Mouse (Mus musculus) midbrain, embryonic 10.5 days (tissue): ENCODE data around the gene Ero1l. TPM values are rescaled to one million over a fixed set of nuclear protein-coding genes. Genes with fewer than 3 reads are reported as not detected.
A peak's percentile ranks its signal among the peaks of the same experiment; 100 is the strongest.

Source experiments
- DNase-seq: peaks from one replicate; pipeline ENCODE4 v3.0.0-alpha.2; 2017; ENCODE audit warnings: low spot score
- H3K27ac ChIP-seq: fragments of 300-500 bp; sonication (generic); replicated peaks from 2 replicates; pipeline ENCODE4 v1.5.1; 2016; ENCODE audit warnings: mild to moderate bottlenecking
- H3K27me3 ChIP-seq: fragments of 300-500 bp; sonication (generic); 2 replicates; pipeline ENCODE4 v1.6.1; 2016; ENCODE audit warnings: low read depth, mild to moderate bottlenecking; ENCODE audit not compliant: poor library complexity, severe bottlenecking
- H3K36me3 ChIP-seq: fragments of 300-500 bp; sonication (generic); 2 replicates; pipeline ENCODE4 v1.6.1; 2016; ENCODE audit warnings: mild to moderate bottlenecking, moderate library complexity
- H3K4me1 ChIP-seq: fragments of 300-500 bp; sonication (generic); 2 replicates; pipeline ENCODE4 v1.6.1; 2016
- H3K4me3 ChIP-seq: fragments of 300-500 bp; sonication (generic); 2 replicates; pipeline ENCODE4 v1.5.1; 2016; ENCODE audit warnings: mild to moderate bottlenecking, moderate library complexity
- H3K9me3 ChIP-seq: fragments of 300-500 bp; sonication (generic); replicated peaks from 2 replicates; pipeline ENCODE4 v1.6.1; 2016; ENCODE audit warnings: mild to moderate bottlenecking
- WGBS: fragments of 180-500 bp; shearing (Covaris S2); methylation state at CpG from one replicate; pipeline ENCODE4 v1.1.7; 2016; 5-methylcytosine and 5-hydroxymethylcytosine counted together
- polyA plus RNA-seq: library from polyadenylated mRNA; unstranded; fragments of >200 nt; fragmentation: Nextera tagmentation; extraction: Ambion mirVana; gene quantifications from 2 replicates; pipeline ENCODE4 v1.2.1, GENCODE M21; 2016

Gene Ero1l
- polyA plus RNA-seq, 1 experiment from 2014 or later, result 37.7 TPM

DNA sequence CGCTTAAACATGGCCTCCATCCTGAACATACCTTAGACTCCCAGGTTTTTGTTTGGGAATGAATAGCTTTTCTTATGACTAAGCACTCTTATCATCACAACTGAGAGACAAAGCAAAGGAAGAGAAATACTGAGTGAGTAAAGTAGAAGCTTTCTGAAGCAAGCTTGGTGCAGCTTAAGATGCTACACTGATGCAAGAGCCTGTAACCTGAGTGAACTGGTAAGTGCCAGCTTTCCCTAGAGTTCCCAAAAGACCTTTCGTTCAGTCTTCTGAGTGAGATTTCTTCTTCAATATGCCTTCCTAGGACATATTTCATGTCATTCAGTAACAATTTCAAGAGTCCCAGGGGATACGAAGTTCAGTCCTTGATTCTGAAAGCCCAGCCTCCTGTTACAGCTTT, 2.5 kb upstream of the Ero1l start:
- WGBS, result 84% methylated on average over 3 of the region's 3 CpGs

GRCm38 (mm10) chr14:45320111-45320510, 1.5 kb upstream of the Ero1l start:
- H3K9me3 ChIP-seq, result no peaks in the 10 kb centered on the region
- 0 out of 2 replicates have a peak, but pooled peaks cover 5% of the 10 kb centered on the region for H3K27me3 ChIP-seq
- no peaks in the 10 kb centered on the region for H3K36me3 ChIP-seq

More for the DNA sequence above, 2.5 kb upstream of the Ero1l start:
- H3K36me3 ChIP-seq, result no peaks in the 10 kb centered on the region
- peaks cover 14% of the 10 kb centered on the region for H3K4me1 ChIP-seq
- H3K27ac ChIP-seq, result no peak overlapping the region
- no peaks in the 10 kb centered on the region for H3K9me3 ChIP-seq
- H3K4me3 ChIP-seq, result no peak overlapping the region
- no peak for DNase-seq
- 0 out of 2 replicates have a peak, but pooled peaks cover 5% of the 10 kb centered on the region for H3K27me3 ChIP-seq

GRCm38 (mm10) chr14:45319237-45319610, 653 bp upstream of the Ero1l start:
- WGBS, result 78% methylated on average over 3 of the region's 3 CpGs
- Histone ChIP-seq H3K9me3 (no peaks in the 10 kb centered on the region), H3K4me3 (peak overlapping the region; percentile 94), H3K27ac (peak overlapping the region; percentile 98; the same call in 1 of the 2 replicates), H3K4me1 (peaks cover 15% of the 10 kb centered on the region), H3K27me3 (0 out of 2 replicates have a peak, but pooled peaks cover 5% of the 10 kb centered on the region), H3K36me3 (no peaks in the 10 kb centered on the region)
- DNase-seq, result no peak

More at GRCm38 (mm10) chr14:45320111-45320510, 1.5 kb upstream of the Ero1l start:
- DNase-seq, result no peak
- 83% methylated on average over 4 of the region's 4 CpGs for WGBS
- H3K4me1 ChIP-seq, result peaks cover 15% of the 10 kb centered on the region
- H3K4me3 ChIP-seq, result no peak overlapping the region
- H3K27ac ChIP-seq, result no peak overlapping the region

DNA sequence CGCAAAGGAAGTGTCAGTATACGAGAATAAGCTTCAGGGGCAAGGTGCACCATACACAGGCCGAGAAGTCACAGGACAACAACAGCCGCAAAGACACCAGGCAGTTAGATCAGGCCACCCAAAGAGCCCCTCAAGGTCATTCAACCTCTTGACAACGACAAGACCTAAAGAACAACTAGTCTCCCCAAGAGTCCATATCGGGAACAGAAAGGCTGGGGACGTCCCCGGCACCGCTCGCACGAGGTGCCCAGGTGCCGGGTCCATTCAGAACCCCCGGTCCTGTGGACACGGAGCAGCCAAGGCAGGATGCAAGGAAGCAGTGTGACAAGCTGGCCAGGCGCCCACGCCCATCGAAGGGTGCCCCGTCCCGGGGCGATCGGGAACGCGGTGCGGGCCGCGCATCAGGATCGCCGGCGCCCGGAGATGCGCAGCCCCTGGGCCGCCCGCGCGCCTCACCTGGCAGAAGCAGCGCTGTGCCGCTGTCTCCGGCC, 605 bp downstream of the Ero1l start:
- H3K4me1 ChIP-seq, result peaks cover 15% of the 10 kb centered on the region
- no peaks in the 10 kb centered on the region for H3K9me3 ChIP-seq
- under 1% methylated on average over 38 of the region's 38 CpGs for WGBS
- no peaks in the 10 kb centered on the region for H3K36me3 ChIP-seq
- DNase-seq, result no peak
- H3K4me3 ChIP-seq, result peak overlapping the region; percentile 94
- 0 out of 2 replicates have a peak, but pooled peaks cover 5% of the 10 kb centered on the region for H3K27me3 ChIP-seq
- H3K27ac ChIP-seq, result peak overlapping the region; percentile 98

DNA sequence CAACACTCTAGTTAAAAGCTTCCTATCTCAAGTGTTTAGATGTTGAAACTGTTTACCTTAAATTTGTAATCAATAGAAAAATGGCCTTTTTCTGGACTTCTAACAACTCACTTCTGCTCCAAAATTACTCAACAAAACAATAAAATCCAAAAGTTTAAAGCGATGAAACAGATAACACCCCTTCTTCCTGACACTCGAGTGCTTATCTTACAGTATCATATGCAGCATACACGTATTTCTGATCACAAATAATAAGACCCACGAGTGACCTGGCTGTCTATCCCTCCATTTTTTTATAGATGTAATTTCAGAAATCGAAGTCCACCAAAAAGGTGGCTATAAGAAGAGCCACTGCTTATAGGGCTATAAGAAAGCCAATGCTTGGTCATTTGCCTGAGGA, 1.6 kb downstream of the Ero1l start:
- H3K9me3 ChIP-seq, result no peaks in the 10 kb centered on the region
- H3K27ac ChIP-seq, result no peak overlapping the region
- H3K4me3 ChIP-seq, result peak overlapping the region; percentile 94
- no peak for DNase-seq
- peaks cover 15% of the 10 kb centered on the region for H3K4me1 ChIP-seq
- WGBS, result 85% methylated on average over 5 of the region's 5 CpGs
- H3K36me3 ChIP-seq, result no peaks in the 10 kb centered on the region
- 0 out of 2 replicates have a peak, but pooled peaks cover 5% of the 10 kb centered on the region for H3K27me3 ChIP-seq

DNA sequence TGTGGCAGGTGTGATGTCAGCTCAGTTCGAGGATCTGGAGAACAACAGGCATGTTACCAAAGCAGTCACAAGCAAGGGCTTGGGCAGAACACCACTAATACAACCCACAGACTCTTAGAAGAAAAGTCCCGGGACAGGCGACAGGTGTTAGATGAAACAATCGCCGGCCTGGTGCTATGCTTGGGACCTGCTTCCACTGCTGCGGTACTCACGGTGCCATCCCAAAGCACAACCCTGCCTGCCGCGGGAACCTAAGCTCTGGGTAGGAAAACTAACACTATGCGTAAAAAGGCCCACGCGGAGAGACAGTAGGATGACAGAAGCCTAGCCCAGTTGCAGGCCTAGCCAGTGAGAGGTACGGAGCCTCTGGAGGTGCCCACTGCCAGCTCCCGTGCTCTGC, 8.5 kb downstream of the Ero1l start:
- Histone ChIP-seq H3K4me1 (no peaks in the 10 kb centered on the region), H3K27ac (no peak overlapping the region), H3K4me3 (no peak overlapping the region), H3K36me3 (peaks cover 12% of the 10 kb centered on the region; the same call in 1 of the 2 replicates), H3K9me3 (peaks cover 6% of the 10 kb centered on the region), H3K27me3 (no peaks in the 10 kb centered on the region)
- DNase-seq, result no peak
- 93% methylated on average over 14 of the region's 14 CpGs for WGBS

- Histone ChIP-seq H3K9me3 (peaks cover 6% of the 10 kb centered on the region), H3K36me3 (peaks cover 15% of the 10 kb centered on the region), H3K4me1 (no peaks in the 10 kb centered on the region), H3K4me3 (no peak overlapping the region), H3K27ac (no peak overlapping the region), H3K27me3 (no peaks in the 10 kb centered on the region)
- no peak for DNase-seq
- 93% methylated on average over 13 of the region's 13 CpGs for WGBS
These were observed 8.9 kb downstream of the Ero1l start for GRCm38 (mm10) chr14:45309646-45310045.

GRCm38 (mm10) chr14:45307630-45308328, 10.8 kb downstream of the Ero1l start:
- Histone ChIP-seq H3K27me3 (no peaks in the 10 kb centered on the region), H3K4me1 (no peaks in the 10 kb centered on the region), H3K27ac (no peak overlapping the region), H3K36me3 (peaks cover 18% of the 10 kb centered on the region), H3K4me3 (no peak overlapping the region), H3K9me3 (peaks cover 6% of the 10 kb centered on the region)
- 93% methylated on average over 8 of the region's 8 CpGs for WGBS
- DNase-seq, result no peak

DNA sequence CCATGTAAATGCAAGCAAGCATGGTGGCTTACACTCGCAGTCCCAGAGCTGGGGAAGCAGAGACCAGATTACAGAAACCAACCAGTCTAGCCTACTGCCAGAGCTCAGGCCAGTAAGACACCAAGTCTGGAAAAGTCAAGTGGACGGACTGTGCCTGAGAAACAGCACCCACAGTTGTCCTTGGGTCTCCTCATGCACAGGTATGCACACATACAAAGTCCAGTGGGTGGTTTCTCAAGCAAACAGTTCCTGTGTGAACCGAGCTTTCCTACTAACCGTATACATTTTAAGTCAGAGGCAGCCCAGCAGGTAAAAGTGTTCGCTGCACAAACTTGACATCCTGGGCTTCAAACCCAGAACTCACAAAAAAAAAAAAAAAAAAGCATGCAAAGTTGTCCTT, 12.7 kb downstream of the Ero1l start:
- no peak overlapping the region for H3K27ac ChIP-seq
- DNase-seq, result no peak
- H3K4me3 ChIP-seq, result no peak overlapping the region
- H3K4me1 ChIP-seq, result no peaks in the 10 kb centered on the region
- peaks cover 31% of the 10 kb centered on the region for H3K36me3 ChIP-seq
- WGBS, result 92% methylated on average over 5 of the region's 5 CpGs
- peaks cover 6% of the 10 kb centered on the region for H3K9me3 ChIP-seq
- no peaks in the 10 kb centered on the region for H3K27me3 ChIP-seq

DNA sequence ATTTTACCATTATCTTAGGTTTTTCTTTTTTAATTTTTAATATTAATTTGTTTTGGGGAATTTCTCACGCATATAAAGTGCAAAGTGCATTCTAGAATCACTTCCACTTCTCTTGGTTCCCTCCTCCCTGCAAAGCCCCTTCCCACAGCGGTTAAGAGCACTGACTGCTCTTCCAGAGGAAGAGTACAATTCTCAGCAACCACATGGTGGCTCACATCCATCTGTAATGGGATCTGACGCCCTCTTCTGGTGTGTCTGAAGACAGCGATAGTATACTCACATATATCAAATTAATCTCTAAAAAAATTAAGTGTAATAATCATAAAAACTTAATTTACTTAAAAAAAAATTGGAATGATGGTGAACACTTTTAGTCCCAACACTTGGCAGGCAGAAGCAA, 14.2 kb downstream of the Ero1l start:
- DNase-seq, result no peak

DNA sequence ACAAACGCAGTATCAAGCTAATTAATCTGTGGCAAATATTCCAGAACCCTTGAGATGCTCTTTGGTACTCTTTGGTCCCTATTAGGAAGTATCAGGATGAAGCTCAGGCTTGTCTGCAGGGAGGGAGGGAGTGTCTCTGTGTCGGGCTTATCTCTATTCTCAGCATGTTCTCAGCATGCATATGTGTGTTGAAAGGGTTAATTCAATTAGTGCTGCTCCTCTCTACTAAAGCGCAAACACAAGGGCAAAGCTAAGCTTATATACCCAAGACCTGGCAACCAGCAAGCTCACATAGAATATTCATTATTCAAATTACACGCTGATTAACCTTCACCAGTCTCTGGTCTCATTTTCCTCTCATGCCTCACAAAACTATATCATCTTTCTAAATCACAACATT, 14.6 kb downstream of the Ero1l start:
- Histone ChIP-seq H3K36me3 (peaks cover 41% of the 10 kb centered on the region), H3K9me3 (no peaks in the 10 kb centered on the region), H3K27ac (no peak overlapping the region), H3K4me3 (no peak overlapping the region), H3K27me3 (no peaks in the 10 kb centered on the region), H3K4me1 (no peaks in the 10 kb centered on the region)
- no peak for DNase-seq
- 53% methylated on average over 4 of the region's 4 CpGs for WGBS

More for the DNA sequence above, 14.2 kb downstream of the Ero1l start:
- H3K27ac ChIP-seq, result no peak overlapping the region
- H3K9me3 ChIP-seq, result peaks cover 1% of the 10 kb centered on the region; the same call in 1 of the 2 replicates
- H3K4me1 ChIP-seq, result no peaks in the 10 kb centered on the region
- 67% methylated on average over 4 of the region's 4 CpGs for WGBS
- H3K4me3 ChIP-seq, result no peak overlapping the region
- no peaks in the 10 kb centered on the region for H3K27me3 ChIP-seq
- H3K36me3 ChIP-seq, result peaks cover 39% of the 10 kb centered on the region

DNA sequence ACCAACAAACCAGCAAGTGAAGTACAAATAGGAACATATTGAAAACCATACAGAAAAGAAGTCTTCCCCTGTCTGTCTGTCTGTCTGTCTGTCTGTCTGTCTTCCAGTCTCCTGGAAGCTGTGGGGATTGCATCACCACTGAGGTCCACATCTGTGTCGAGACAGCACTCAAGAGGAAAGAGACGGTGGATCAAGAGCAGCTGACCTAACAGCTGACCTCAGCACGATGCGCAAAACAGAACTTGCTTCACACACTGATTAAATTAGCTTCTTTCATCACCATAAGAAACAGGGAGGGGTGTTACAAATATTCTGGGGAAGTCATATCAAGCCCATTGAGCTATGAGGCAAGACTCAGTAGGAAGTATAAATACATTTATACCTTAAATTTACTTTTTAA, 27.0 kb downstream of the Ero1l start:
- H3K27ac ChIP-seq, result no peak overlapping the region
- DNase-seq, result no peak
- no peaks in the 10 kb centered on the region for H3K27me3 ChIP-seq
- H3K4me3 ChIP-seq, result no peak overlapping the region
- WGBS, result 86% methylated on average over 4 of the region's 4 CpGs
- peaks cover 6% of the 10 kb centered on the region; the same call in 1 of the 2 replicates for H3K4me1 ChIP-seq
- peaks cover 35% of the 10 kb centered on the region for H3K36me3 ChIP-seq
- H3K9me3 ChIP-seq, result no peaks in the 10 kb centered on the region

- Histone ChIP-seq H3K36me3 (peaks cover 33% of the 10 kb centered on the region), H3K27me3 (no peaks in the 10 kb centered on the region), H3K27ac (no peak overlapping the region), H3K4me1 (no peaks in the 10 kb centered on the region), H3K9me3 (no peaks in the 10 kb centered on the region), H3K4me3 (no peak overlapping the region)
- DNase-seq, result no peak
- WGBS, result 90% methylated on average over 3 of the region's 3 CpGs
These were observed 36.5 kb downstream of the Ero1l start for GRCm38 (mm10) chr14:45282066-45282465.
